Mouse (Mus musculus): Measurements from ENCODE around the gene Dner. TPM values are rescaled to one million over a fixed set of nuclear protein-coding genes. Genes with fewer than 3 reads are reported as not detected.

The Dner gene
- polyA plus RNA-seq, 1 experiment = 0.08 TPM

GRCm38 (mm10) chr1:84640463-84640862, 55.6 kb downstream of the Dner start:
- H3K36me3 ChIP-seq (ENCODE audit: control insufficient read depth, insufficient read depth, low read length) = no peaks in the 10 kb centered on the region
- H3K27me3 ChIP-seq (ENCODE audit: control insufficient read depth, insufficient read depth, low read length) = no peaks in the 10 kb centered on the region
- TF ChIP-seq POLR2A (IDR thresholded peaks at IDR 0.05; ENCODE audit: low read depth, low read length) = no peak
- TF ChIP-seq CTCF (IDR thresholded peaks at IDR 0.05; ENCODE audit: extremely low read depth, insufficient read depth, insufficient read length, insufficient replicate concordance) = no peak
- H3K4me3 ChIP-seq (ENCODE audit: extremely low read depth, insufficient read depth, insufficient read length) = no peak overlapping the region
- 68% methylated on average over 4 of the region's 4 CpGs for WGBS
- DNase-seq (ENCODE audit: low read depth in 1 of 2, low spot score in 2 of 2) = no peak
- H3K27ac ChIP-seq (ENCODE audit: insufficient read depth, low read length) = no peak overlapping the region
- no peaks in the 10 kb centered on the region for H3K4me1 ChIP-seq (ENCODE audit: control insufficient read depth, insufficient read depth, insufficient read length)

- TF ChIP-seq CTCF (IDR thresholded peaks at IDR 0.05; ENCODE audit: extremely low read depth, insufficient read depth, insufficient read length, insufficient replicate concordance) = no peak
- TF ChIP-seq POLR2A (IDR thresholded peaks at IDR 0.05; ENCODE audit: low read depth, low read length) = no peak
- Histone ChIP-seq H3K4me3 (ENCODE audit: extremely low read depth, insufficient read depth, insufficient read length) (no peak overlapping the region), H3K27me3 (ENCODE audit: control insufficient read depth, insufficient read depth, low read length) (no peaks in the 10 kb centered on the region), H3K27ac (ENCODE audit: insufficient read depth, low read length) (no peak overlapping the region), H3K4me1 (ENCODE audit: control insufficient read depth, insufficient read depth, insufficient read length) (no peaks in the 10 kb centered on the region), H3K36me3 (ENCODE audit: control insufficient read depth, insufficient read depth, low read length) (no peaks in the 10 kb centered on the region)
- DNase-seq (ENCODE audit: low read depth in 1 of 2, low spot score in 2 of 2) = no peak
- 73% methylated on average over 6 of the region's 6 CpGs for WGBS
Measured at GRCm38 (mm10) chr1:84636890-84637289, 59.1 kb downstream of the Dner start.

- Histone ChIP-seq H3K36me3 (ENCODE audit: control insufficient read depth, insufficient read depth, low read length) (no peaks in the 10 kb centered on the region), H3K4me3 (ENCODE audit: extremely low read depth, insufficient read depth, insufficient read length) (no peak overlapping the region), H3K27me3 (ENCODE audit: control insufficient read depth, insufficient read depth, low read length) (no peaks in the 10 kb centered on the region), H3K4me1 (ENCODE audit: control insufficient read depth, insufficient read depth, insufficient read length) (no peaks in the 10 kb centered on the region), H3K27ac (ENCODE audit: insufficient read depth, low read length) (no peak overlapping the region)
- 64% methylated on average over 6 of the region's 6 CpGs for WGBS
- no peak for DNase-seq (ENCODE audit: low read depth in 1 of 2, low spot score in 2 of 2)
- no peak for TF ChIP-seq CTCF (IDR thresholded peaks at IDR 0.05; ENCODE audit: extremely low read depth, insufficient read depth, insufficient read length, insufficient replicate concordance)
- no peak for TF ChIP-seq POLR2A (IDR thresholded peaks at IDR 0.05; ENCODE audit: low read depth, low read length)
Measured at GRCm38 (mm10) chr1:84628244-84628643, 67.8 kb downstream of the Dner start.

- H3K36me3 ChIP-seq (ENCODE audit: control insufficient read depth, insufficient read depth, low read length) = no peaks in the 10 kb centered on the region
- no peaks in the 10 kb centered on the region for H3K27me3 ChIP-seq (ENCODE audit: control insufficient read depth, insufficient read depth, low read length)
- DNase-seq (ENCODE audit: low read depth in 1 of 2, low spot score in 2 of 2) = no peak
- no peaks in the 10 kb centered on the region for H3K4me1 ChIP-seq (ENCODE audit: control insufficient read depth, insufficient read depth, insufficient read length)
- WGBS = 61% methylated on average over 12 of the region's 12 CpGs
- no peak overlapping the region for H3K4me3 ChIP-seq (ENCODE audit: extremely low read depth, insufficient read depth, insufficient read length)
- H3K27ac ChIP-seq (ENCODE audit: insufficient read depth, low read length) = no peak overlapping the region
- no peak for TF ChIP-seq CTCF (IDR thresholded peaks at IDR 0.05; ENCODE audit: extremely low read depth, insufficient read depth, insufficient read length, insufficient replicate concordance)
- TF ChIP-seq POLR2A (IDR thresholded peaks at IDR 0.05; ENCODE audit: low read depth, low read length) = no peak
Measured at GRCm38 (mm10) chr1:84622978-84623554, 73.0 kb downstream of the Dner start.

GRCm38 (mm10) chr1:84621308-84621707, 74.7 kb downstream of the Dner start:
- WGBS = 93% methylated on average over 3 of the region's 3 CpGs
- H3K27ac ChIP-seq (ENCODE audit: insufficient read depth, low read length) = no peak overlapping the region
- no peak overlapping the region for H3K4me3 ChIP-seq (ENCODE audit: extremely low read depth, insufficient read depth, insufficient read length)
- DNase-seq (ENCODE audit: low read depth in 1 of 2, low spot score in 2 of 2) = no peak
- no peaks in the 10 kb centered on the region for H3K36me3 ChIP-seq (ENCODE audit: control insufficient read depth, insufficient read depth, low read length)
- no peak for TF ChIP-seq CTCF (IDR thresholded peaks at IDR 0.05; ENCODE audit: extremely low read depth, insufficient read depth, insufficient read length, insufficient replicate concordance)
- no peak for TF ChIP-seq POLR2A (IDR thresholded peaks at IDR 0.05; ENCODE audit: low read depth, low read length)
- H3K27me3 ChIP-seq (ENCODE audit: control insufficient read depth, insufficient read depth, low read length) = no peaks in the 10 kb centered on the region
- no peaks in the 10 kb centered on the region for H3K4me1 ChIP-seq (ENCODE audit: control insufficient read depth, insufficient read depth, insufficient read length)

- DNase-seq (ENCODE audit: low read depth in 1 of 2, low spot score in 2 of 2) = no peak
- Histone ChIP-seq H3K4me1 (ENCODE audit: control insufficient read depth, insufficient read depth, insufficient read length) (no peaks in the 10 kb centered on the region), H3K27me3 (ENCODE audit: control insufficient read depth, insufficient read depth, low read length) (no peaks in the 10 kb centered on the region), H3K4me3 (ENCODE audit: extremely low read depth, insufficient read depth, insufficient read length) (no peak overlapping the region), H3K36me3 (ENCODE audit: control insufficient read depth, insufficient read depth, low read length) (no peaks in the 10 kb centered on the region), H3K27ac (ENCODE audit: insufficient read depth, low read length) (no peak overlapping the region)
- WGBS = 92% methylated on average over 16 of the region's 16 CpGs
- no peak for TF ChIP-seq CTCF (IDR thresholded peaks at IDR 0.05; ENCODE audit: extremely low read depth, insufficient read depth, insufficient read length, insufficient replicate concordance)
- no peak for TF ChIP-seq POLR2A (IDR thresholded peaks at IDR 0.05; ENCODE audit: low read depth, low read length)
Measured at GRCm38 (mm10) chr1:84619131-84619760, 76.8 kb downstream of the Dner start.

GRCm38 (mm10) chr1:84618094-84618493, 77.9 kb downstream of the Dner start:
- Histone ChIP-seq H3K4me3 (ENCODE audit: extremely low read depth, insufficient read depth, insufficient read length) (no peak overlapping the region), H3K4me1 (ENCODE audit: control insufficient read depth, insufficient read depth, insufficient read length) (no peaks in the 10 kb centered on the region), H3K36me3 (ENCODE audit: control insufficient read depth, insufficient read depth, low read length) (no peaks in the 10 kb centered on the region), H3K27me3 (ENCODE audit: control insufficient read depth, insufficient read depth, low read length) (no peaks in the 10 kb centered on the region), H3K27ac (ENCODE audit: insufficient read depth, low read length) (no peak overlapping the region)
- TF ChIP-seq CTCF (IDR thresholded peaks at IDR 0.05; ENCODE audit: extremely low read depth, insufficient read depth, insufficient read length, insufficient replicate concordance) = no peak
- no peak for TF ChIP-seq POLR2A (IDR thresholded peaks at IDR 0.05; ENCODE audit: low read depth, low read length)
- no peak for DNase-seq (ENCODE audit: low read depth in 1 of 2, low spot score in 2 of 2)
- WGBS = 6% methylated on average over 1 of the region's 1 CpGs

Measured in spleen, adult 2 months (tissue).